Mouse (Mus musculus) olfactory bulb, adult 2 months (tissue): ENCODE measurements around the gene Masp1.

Source experiments
- CTCF ChIP-seq: fragments of 200-500 bp; IDR thresholded peaks from 2 replicates; pipeline ENCODE4 v1.5.1; 2012; ENCODE audit warnings: low read depth, mild to moderate bottlenecking, low read length, moderate library complexity; ENCODE audit not compliant: insufficient read depth
- POLR2A ChIP-seq: fragments of 200-500 bp; IDR thresholded peaks from 2 replicates; pipeline ENCODE4 v1.6.1; 2012; ENCODE audit warnings: mild to moderate bottlenecking, low read depth, low read length, moderate library complexity; ENCODE audit not compliant: insufficient read depth

DNA sequence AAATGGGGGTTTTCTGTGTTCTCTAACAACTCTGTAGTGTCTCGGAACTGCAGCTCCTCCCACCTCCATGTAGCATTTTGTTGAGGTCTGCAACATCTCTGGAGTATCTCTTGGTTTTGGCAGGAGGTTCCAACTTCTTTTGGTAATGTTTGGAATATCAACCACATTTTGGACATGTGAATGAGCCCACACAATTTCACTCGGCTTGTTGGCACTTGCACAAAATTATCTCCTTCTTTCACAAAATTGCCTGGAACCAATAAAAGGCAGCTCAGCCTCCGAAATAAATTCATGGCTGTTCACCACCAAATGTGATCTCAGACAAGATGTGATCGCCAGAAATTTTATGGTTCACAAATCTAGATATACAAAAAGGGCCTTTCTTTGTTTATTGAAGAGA, 8.6 kb upstream of the Masp1 start:
- no peak for TF ChIP-seq CTCF
- TF ChIP-seq POLR2A, result no peak
